Mouse (Mus musculus): ENCODE data around the gene Gm6217. TPM values are rescaled to one million over a fixed set of nuclear protein-coding genes. Genes with fewer than 3 reads are reported as not detected.

Gene Gm6217
- polyA plus RNA-seq, 1 experiment, result not detected

DNA sequence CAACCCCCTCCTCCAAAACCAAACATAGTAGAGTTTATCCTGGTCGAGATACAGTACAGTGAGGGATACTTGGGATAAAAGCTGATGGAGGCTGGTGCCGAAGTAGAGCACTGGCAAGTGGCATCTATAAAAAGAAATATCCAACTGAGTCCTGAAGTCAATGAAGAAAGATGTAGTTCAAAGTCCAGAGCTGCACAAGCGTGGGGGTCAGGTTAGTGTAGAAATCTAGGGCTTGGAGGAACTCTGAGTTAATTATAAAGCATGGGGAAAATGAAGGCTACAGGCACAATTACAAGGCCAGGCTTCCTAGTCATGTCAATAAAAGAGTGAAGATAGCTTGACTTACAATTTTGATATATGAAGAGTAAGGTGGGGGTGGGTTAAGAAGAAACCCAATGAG is 30.0 kb downstream of the Gm6217 start:
- H3ac ChIP-seq (ENCODE audit: control insufficient read depth, insufficient read length, low read depth), result no peak overlapping the region
- H3K79me3 ChIP-seq (ENCODE audit: low read depth), result no peaks in the 10 kb centered on the region
- no peaks in the 10 kb centered on the region for H3K79me2 ChIP-seq (ENCODE audit: control insufficient read depth, insufficient read depth)
- no peak overlapping the region for H3K4me3 ChIP-seq (ENCODE audit: insufficient read depth, poor library complexity, severe bottlenecking)
- H3K36me3 ChIP-seq (ENCODE audit: control insufficient read depth, insufficient read depth), result peaks cover 42% of the 10 kb centered on the region
- no peak for TF ChIP-seq MYOD1 (IDR thresholded peaks at IDR 0.05; ENCODE audit: control insufficient read depth, insufficient read length, low read depth)
- TF ChIP-seq FOSL1 (IDR thresholded peaks at IDR 0.05; ENCODE audit: insufficient read depth, low read length, poor library complexity, severe bottlenecking), result no peak
- no peak for TF ChIP-seq MAX (IDR thresholded peaks at IDR 0.05)
- TF ChIP-seq MYOG (IDR thresholded peaks at IDR 0.05; ENCODE audit: control insufficient read depth, extremely low read depth, insufficient read length), result no peak
- no peak for TF ChIP-seq CEBPB (IDR thresholded peaks at IDR 0.05; ENCODE audit: low read depth)
- no peak for TF ChIP-seq CTCF (IDR thresholded peaks at IDR 0.05; ENCODE audit: control insufficient read depth, insufficient read depth, insufficient read length)
- no peaks in the 10 kb centered on the region for H3K27me3 ChIP-seq (ENCODE audit: control insufficient read depth, insufficient read depth, insufficient read length)

- Histone ChIP-seq H3K79me2 (ENCODE audit: control insufficient read depth, insufficient read depth) (no peaks in the 10 kb centered on the region), H3ac (ENCODE audit: control insufficient read depth, insufficient read length, low read depth) (no peak overlapping the region), H3K36me3 (ENCODE audit: control insufficient read depth, insufficient read depth) (peaks cover 48% of the 10 kb centered on the region), H3K4me3 (ENCODE audit: insufficient read depth, poor library complexity, severe bottlenecking) (no peak overlapping the region), H3K27me3 (ENCODE audit: control insufficient read depth, insufficient read depth, insufficient read length) (no peaks in the 10 kb centered on the region), H3K79me3 (ENCODE audit: low read depth) (no peaks in the 10 kb centered on the region)
- no peak for TF ChIP-seq CEBPB (IDR thresholded peaks at IDR 0.05; ENCODE audit: low read depth)
- TF ChIP-seq MAX (IDR thresholded peaks at IDR 0.05), result no peak
- TF ChIP-seq MYOD1 (IDR thresholded peaks at IDR 0.05; ENCODE audit: control insufficient read depth, insufficient read length, low read depth), result no peak
- TF ChIP-seq MYOG (IDR thresholded peaks at IDR 0.05; ENCODE audit: control insufficient read depth, extremely low read depth, insufficient read length), result no peak
- TF ChIP-seq FOSL1 (IDR thresholded peaks at IDR 0.05; ENCODE audit: insufficient read depth, low read length, poor library complexity, severe bottlenecking), result no peak
- TF ChIP-seq USF1 (IDR thresholded peaks at IDR 0.05; ENCODE audit: low read depth), result no peak
- TF ChIP-seq CTCF (IDR thresholded peaks at IDR 0.05; ENCODE audit: control insufficient read depth, insufficient read depth, insufficient read length), result no peak
Observed at GRCm38 (mm10) chr1:82900567-82900966, 30.6 kb downstream of the Gm6217 start.

- H3ac ChIP-seq (ENCODE audit: control insufficient read depth, insufficient read length, low read depth), result no peak overlapping the region
- no peaks in the 10 kb centered on the region for H3K27me3 ChIP-seq (ENCODE audit: control insufficient read depth, insufficient read depth, insufficient read length)
- H3K4me3 ChIP-seq (ENCODE audit: insufficient read depth, poor library complexity, severe bottlenecking), result no peak overlapping the region
- H3K79me2 ChIP-seq (ENCODE audit: control insufficient read depth, insufficient read depth), result no peaks in the 10 kb centered on the region
- H3K79me3 ChIP-seq (ENCODE audit: low read depth), result no peaks in the 10 kb centered on the region
- peaks cover 82% of the 10 kb centered on the region for H3K36me3 ChIP-seq (ENCODE audit: control insufficient read depth, insufficient read depth)
- TF ChIP-seq FOSL1 (IDR thresholded peaks at IDR 0.05; ENCODE audit: insufficient read depth, low read length, poor library complexity, severe bottlenecking) (no peak), CTCF (IDR thresholded peaks at IDR 0.05; ENCODE audit: control insufficient read depth, insufficient read depth, insufficient read length) (no peak), MAX (IDR thresholded peaks at IDR 0.05) (no peak), MYOG (IDR thresholded peaks at IDR 0.05; ENCODE audit: control insufficient read depth, extremely low read depth, insufficient read length) (no peak), MYOD1 (IDR thresholded peaks at IDR 0.05; ENCODE audit: control insufficient read depth, insufficient read length, low read depth) (no peak), CEBPB (IDR thresholded peaks at IDR 0.05; ENCODE audit: low read depth) (no peak), USF1 (IDR thresholded peaks at IDR 0.05; ENCODE audit: low read depth) (no peak)
Observed at GRCm38 (mm10) chr1:82893269-82893668, 37.9 kb downstream of the Gm6217 start.

Other genes starting within 250 kb of the Gm6217 start
- gene Mff, start 206.5 kb downstream of the Gm6217 start, polyA plus RNA-seq (2012; fragmentation: generic; extraction: Trizol), result 80.6 TPM
- not detected for gene Tm4sf20, start 162.9 kb downstream of the Gm6217 start, polyA plus RNA-seq (2012; fragmentation: generic; extraction: Trizol)
- not detected for gene Gm47791, start 160.2 kb downstream of the Gm6217 start, polyA plus RNA-seq (2012; fragmentation: generic; extraction: Trizol)
- 26.9 TPM for gene Agfg1, start 91.9 kb downstream of the Gm6217 start, polyA plus RNA-seq (2012; fragmentation: generic; extraction: Trizol)
- gene A030005L19Rik, start 18.1 kb downstream of the Gm6217 start, polyA plus RNA-seq (2012; fragmentation: generic; extraction: Trizol), result 0.12 TPM
- not detected for gene A030014E15Rik, start 6.5 kb downstream of the Gm6217 start, polyA plus RNA-seq (2012; fragmentation: generic; extraction: Trizol)
- not detected for gene A030003K21Rik, start 12.0 kb upstream of the Gm6217 start, polyA plus RNA-seq (2012; fragmentation: generic; extraction: Trizol)
- gene Gm7544, start 24.6 kb upstream of the Gm6217 start, polyA plus RNA-seq (2012; fragmentation: generic; extraction: Trizol), result not detected
- gene Gm47955, start 28.9 kb upstream of the Gm6217 start, polyA plus RNA-seq (2012; fragmentation: generic; extraction: Trizol), result not detected
- gene Gm47959, start 69.1 kb upstream of the Gm6217 start, polyA plus RNA-seq (2012; fragmentation: generic; extraction: Trizol), result not detected
- not detected for gene Slc19a3, start 107.0 kb upstream of the Gm6217 start, polyA plus RNA-seq (2012; fragmentation: generic; extraction: Trizol)
- not detected for gene Krtap28-10, start 111.1 kb upstream of the Gm6217 start, polyA plus RNA-seq (2012; fragmentation: generic; extraction: Trizol)
- gene Gm47969, start 113.5 kb upstream of the Gm6217 start, polyA plus RNA-seq (2012; fragmentation: generic; extraction: Trizol), result not detected
- not detected for gene A030005K14Rik, start 128.0 kb upstream of the Gm6217 start, polyA plus RNA-seq (2012; fragmentation: generic; extraction: Trizol)
- not detected for gene Krtap28-13, start 129.5 kb upstream of the Gm6217 start, polyA plus RNA-seq (2012; fragmentation: generic; extraction: Trizol)
- gene Ccl20, start 185.4 kb upstream of the Gm6217 start, polyA plus RNA-seq (2012; fragmentation: generic; extraction: Trizol), result not detected
- gene Daw1, start 228.4 kb upstream of the Gm6217 start, polyA plus RNA-seq (2012; fragmentation: generic; extraction: Trizol), result not detected

Measured in C2C12 (cell line).